Mouse (Mus musculus) lung, adult 2 months (tissue): Measurements from ENCODE around the gene Trim71.

Source experiments
- CTCF ChIP-seq: fragments of 200-500 bp; IDR thresholded peaks from 2 replicates; pipeline ENCODE4 v1.5.1; 2011; ENCODE audit warnings: mild to moderate bottlenecking, low read length, control low read depth; ENCODE audit not compliant: insufficient read depth
- POLR2A ChIP-seq: fragments of 200-500 bp; IDR thresholded peaks from 2 replicates; pipeline ENCODE4 v1.6.1; 2011; ENCODE audit warnings: low read depth, mild to moderate bottlenecking, control low read depth, low read length, borderline replicate concordance; ENCODE audit errors: extremely low read depth

- TF ChIP-seq CTCF (no peak), POLR2A (no peak)
Measured at GRCm38 (mm10) chr9:114564667-114565066, 498 bp upstream of the Trim71 start.
